ENCODE assay signal across 18 mouse cellular contexts in the genomic region with DNA sequence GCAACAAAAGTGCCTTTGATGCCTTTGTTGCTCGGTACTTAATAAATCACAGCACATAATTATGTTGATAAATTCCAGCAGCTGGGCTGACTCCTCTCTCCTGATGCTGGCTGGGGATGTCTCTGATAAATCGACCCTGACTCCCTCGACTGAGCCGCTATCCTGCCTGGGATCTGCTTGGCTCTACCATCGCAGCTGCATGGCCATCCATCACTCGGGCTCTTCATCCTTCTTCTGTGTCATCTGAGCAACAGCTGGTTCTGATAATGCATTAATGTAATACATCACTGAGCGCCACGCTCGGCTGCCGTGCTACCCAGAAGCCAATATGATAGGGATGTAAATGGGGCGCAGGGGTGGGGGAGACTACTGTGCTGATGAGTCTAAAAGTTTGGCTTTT. TPM values are rescaled to one million over a fixed set of nuclear protein-coding genes. Genes with fewer than 3 reads are reported as not detected.
DNase-seq lines count a peak whose midpoint lies in the region; ATAC-seq and TF ChIP-seq lines count a peak whose summit lies in the region.
"Had no signal": no experiment of that assay in that cellular context is flagged by ENCODE, and none has a peak within 500 bp of the region (broad histone marks: within the 10 kb centered on the region; RNA-seq: fewer than 3 reads in every experiment).

No protein-coding gene starts in this region.

- no peak overlapping the region for H3K9ac ChIP-seq in kidney, postnatal 0 days (ENCODE audit: low read depth, low read length)
- no peak overlapping the region for H3K9ac ChIP-seq in hindbrain, embryonic 14.5 days
- H3K9ac ChIP-seq: heart, embryonic 13.5 days; liver, embryonic 13.5 days had no signal

- DNase-seq in kidney, postnatal 0 days (ENCODE audit: low spot score) = peak; percentile 38
- no peak for DNase-seq in kidney, adult 8-10 months
- no peak for DNase-seq in testis, postnatal 14 days (ENCODE audit: low spot score)
- DNase-seq in hindbrain, embryonic 14.5 days (ENCODE audit: low spot score) = peak; percentile 32
- no peak for DNase-seq in frontal cortex, postnatal 14 days (ENCODE audit: low spot score in 2 of 2)
- DNase-seq in ovary, adult 18-20 months (ENCODE audit: low spot score) = no peak
- DNase-seq: adrenal gland, postnatal 14 days; cerebellum, postnatal 36 days; gastrocnemius, postnatal 36 days; liver, embryonic 13.5 days; thymus, adult 18-20 months had no signal

- no peak for TF ChIP-seq POLR2A in testis, adult 2 months (IDR thresholded peaks at IDR 0.05; ENCODE audit: control insufficient read depth, low read depth, low read length)

- H3K4me3 ChIP-seq in kidney, postnatal 0 days (replicated peaks; ENCODE audit: low read depth, low read length) = no peak overlapping the region
- peak overlapping the region; percentile 51 for H3K4me3 ChIP-seq in testis, adult 2 months (ENCODE audit: control insufficient read depth, low read depth, low read length)
- H3K4me3 ChIP-seq in hindbrain, embryonic 14.5 days (replicated peaks; ENCODE audit: low read length) = no peak overlapping the region
- H3K4me3 ChIP-seq: erythroblast, embryonic 14.5 days; heart, embryonic 13.5 days; layer of hippocampus, adult 2 months; liver, embryonic 13.5 days had no signal

- H3K9me3 ChIP-seq in kidney, postnatal 0 days (replicated peaks; ENCODE audit: low read length) = no peaks in the 10 kb centered on the region
- no peaks in the 10 kb centered on the region for H3K9me3 ChIP-seq in hindbrain, embryonic 14.5 days (ENCODE audit: control insufficient read depth, low read length)
- H3K9me3 ChIP-seq: heart, embryonic 13.5 days; liver, embryonic 13.5 days had no signal

- no peak overlapping the region for H3K4me2 ChIP-seq in kidney, postnatal 0 days (ENCODE audit: low read length)
- no peak overlapping the region for H3K4me2 ChIP-seq in hindbrain, embryonic 14.5 days (replicated peaks)
- H3K4me2 ChIP-seq: heart, embryonic 13.5 days; liver, embryonic 13.5 days had no signal

- no peaks in the 10 kb centered on the region for H3K27me3 ChIP-seq in kidney, postnatal 0 days (ENCODE audit: insufficient read depth, low read length)
- no peaks in the 10 kb centered on the region for H3K27me3 ChIP-seq in testis, adult 2 months (ENCODE audit: control insufficient read depth, insufficient read depth, low read length)
- no peaks in the 10 kb centered on the region for H3K27me3 ChIP-seq in hindbrain, embryonic 14.5 days (ENCODE audit: control insufficient read depth, insufficient read depth, low read length)
- H3K27me3 ChIP-seq: heart, embryonic 13.5 days; liver, embryonic 13.5 days had no signal

- H3K36me3 ChIP-seq in kidney, postnatal 0 days (ENCODE audit: insufficient read depth, low read length) = no peaks in the 10 kb centered on the region
- no peaks in the 10 kb centered on the region for H3K36me3 ChIP-seq in testis, adult 2 months (ENCODE audit: control insufficient read depth, insufficient read depth, low read length)
- no peaks in the 10 kb centered on the region for H3K36me3 ChIP-seq in hindbrain, embryonic 14.5 days (replicated peaks; ENCODE audit: control insufficient read depth, insufficient read depth)
- H3K36me3 ChIP-seq: G1E; heart, embryonic 13.5 days; liver, embryonic 13.5 days had no signal

- WGBS in kidney, postnatal 0 days = 18% methylated on average over 11 of the region's 11 CpGs
- WGBS in hindbrain, embryonic 14.5 days = 54% methylated on average over 11 of the region's 11 CpGs

- ATAC-seq in kidney, postnatal 0 days (replicated peaks; ENCODE audit: low FRiP score, low read depth) = no peak
- peak; percentile 48; the same call in 1 of the 2 replicates for ATAC-seq in hindbrain, embryonic 14.5 days (ENCODE audit: low FRiP score)
- ATAC-seq in megakaryocyte, adult 5-6 weeks (ENCODE audit: poor library complexity, severe bottlenecking) = no peak

- H3K27ac ChIP-seq in kidney, postnatal 0 days = no peak overlapping the region
- no peak overlapping the region for H3K27ac ChIP-seq in testis, adult 2 months (ENCODE audit: control insufficient read depth, insufficient read depth, low read depth, low read length)
- no peak overlapping the region for H3K27ac ChIP-seq in hindbrain, embryonic 14.5 days
- H3K27ac ChIP-seq: heart, embryonic 13.5 days; layer of hippocampus, adult 2 months; liver, embryonic 13.5 days; macrophage had no signal

- H3K4me1 ChIP-seq in kidney, postnatal 0 days (replicated peaks; ENCODE audit: insufficient read depth, low read length) = no peaks in the 10 kb centered on the region
- H3K4me1 ChIP-seq in testis, adult 2 months (ENCODE audit: control insufficient read depth, insufficient read depth, low read length) = no peaks in the 10 kb centered on the region
- 0 out of 2 replicates have a peak, but pooled peaks cover 8% of the 10 kb centered on the region for H3K4me1 ChIP-seq in hindbrain, embryonic 14.5 days (replicated peaks; ENCODE audit: control insufficient read depth, insufficient read depth, low read length)
- H3K4me1 ChIP-seq: liver, embryonic 13.5 days had no signal

- TF ChIP-seq CTCF in kidney, postnatal 0 days (IDR thresholded peaks at IDR 0.05; ENCODE audit: low read depth) = no peak
- no peak for TF ChIP-seq CTCF in testis, adult 2 months (IDR thresholded peaks at IDR 0.05; ENCODE audit: control insufficient read depth, insufficient read depth, insufficient replicate concordance, low read depth, low read length)

RNA-seq across cellular contexts. Expression of gene Rbfox1, which starts 39.5 kb away (rescaled TPM):
- polyA plus RNA-seq in kidney, postnatal 0 days (2015; fragmentation: Nextera tagmentation; extraction: Ambion mirVana) = 3.3 and 3.9 TPM in 2 replicates
- polyA plus RNA-seq in testis, adult 2 months (2012; rRNA removed) = 0.17 and 0.23 TPM in 2 replicates
- polyA plus RNA-seq in hindbrain, embryonic 14.5 days (2014; fragmentation: Nextera tagmentation; extraction: Ambion mirVana) = 203 and 217 TPM in 2 replicates
- not detected in 2 replicates for total RNA-seq in megakaryocyte, adult 5-6 weeks (2015)
- not detected in 2 replicates for total RNA-seq in megakaryocyte, adult 5-6 weeks (2017)
- total RNA-seq: G1E had no signal
- polyA plus RNA-seq: erythroblast, embryonic 14.5 days; G1E; macrophage had no signal

Comparison
In these comparisons a context has a peak if more than half of its experiments do, and no peak if none do; other contexts are left out.
1. DNase-seq: peak in kidney, postnatal 0 days (single experiment) and hindbrain, embryonic 14.5 days (single experiment); none in kidney, adult 8-10 months (0 of 2), testis, postnatal 14 days (single experiment), frontal cortex, postnatal 14 days (0 of 2) and ovary, adult 18-20 months (single experiment).
2. RNA of gene Rbfox1, which starts 39.5 kb away (polyA plus RNA-seq): 203 to 217 TPM in hindbrain, embryonic 14.5 days; 3.3 to 3.9 TPM in kidney, postnatal 0 days and 0.17 to 0.23 TPM in testis, adult 2 months; every median in the first group is over 10 times any median in the second.